ENCODE assay signal across 26 mouse cellular contexts in the genomic region with DNA sequence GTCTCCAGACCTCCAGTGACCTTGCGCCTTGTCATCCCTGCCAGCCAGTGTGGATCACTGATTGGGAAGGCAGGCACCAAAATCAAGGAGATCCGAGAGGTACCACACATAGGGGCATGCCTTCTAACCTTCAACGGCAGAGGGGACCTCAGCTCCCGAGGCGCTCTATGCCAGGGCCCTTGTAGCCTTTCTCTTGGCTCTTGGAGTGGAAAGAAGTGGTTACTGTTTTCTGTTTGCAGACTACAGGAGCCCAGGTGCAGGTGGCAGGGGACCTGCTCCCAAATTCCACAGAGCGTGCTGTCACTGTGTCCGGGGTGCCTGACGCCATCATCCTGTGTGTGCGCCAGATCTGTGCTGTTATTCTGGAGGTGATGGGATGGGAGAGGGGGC. TPM values are rescaled to one million over a fixed set of nuclear protein-coding genes. Genes with fewer than 3 reads are reported as not detected.
A peak's percentile ranks its signal among the peaks of the same experiment; 100 is the strongest.
DNase-seq lines count a peak whose midpoint lies in the region; ATAC-seq lines count a peak whose summit lies in the region.
"Had no signal": no experiment of that assay in that cellular context is flagged by ENCODE, and none has a peak within 500 bp of the region (broad histone marks: within the 10 kb centered on the region; RNA-seq: fewer than 3 reads in every experiment).

No protein-coding gene starts in this region.

- peak; percentile 34 to 57 for DNase-seq in cerebellum, adult 18-20 months
- DNase-seq in kidney, postnatal 10 days = no peak
- no peak for DNase-seq in neural tube, embryonic 10.5 days (ENCODE audit: extremely low spot score, low spot score)
- no peak for DNase-seq in spleen, adult 18-20 months
- DNase-seq: adrenal gland, postnatal 10 days; heart, postnatal 14 days; kidney, adult 2 months; kidney, postnatal 14 days; layer of hippocampus, postnatal 36 days; lung, embryonic 14.5 days; lung, postnatal 14 days; right cerebral cortex, postnatal 25 days; thymus, postnatal 14 days had no signal

- H3K9me3 ChIP-seq in kidney, embryonic 15.5 days (replicated peaks) = no peaks in the 10 kb centered on the region
- H3K9me3 ChIP-seq in neural tube, embryonic 13.5 days = no peaks in the 10 kb centered on the region
- H3K9me3 ChIP-seq: intestine, embryonic 15.5 days; limb, embryonic 12.5 days; liver, embryonic 15.5 days; midbrain, embryonic 15.5 days had no signal

- peaks cover 4% of the 10 kb centered on the region; the same call in 1 of the 2 replicates for H3K27me3 ChIP-seq in kidney, embryonic 15.5 days
- 0 out of 2 replicates have a peak, but pooled peaks cover 6% of the 10 kb centered on the region for H3K27me3 ChIP-seq in neural tube, embryonic 13.5 days
- H3K27me3 ChIP-seq: midbrain, embryonic 15.5 days; Patski had no signal

- no peak overlapping the region for H3K4me2 ChIP-seq in kidney, embryonic 15.5 days
- no peak overlapping the region for H3K4me2 ChIP-seq in neural tube, embryonic 13.5 days
- H3K4me2 ChIP-seq: intestine, embryonic 15.5 days; limb, embryonic 12.5 days; liver, embryonic 15.5 days; lung, embryonic 14.5 days; midbrain, embryonic 15.5 days had no signal

- H3K36me3 ChIP-seq in kidney, embryonic 15.5 days = peaks cover 42% of the 10 kb centered on the region
- H3K36me3 ChIP-seq in neural tube, embryonic 13.5 days = peaks cover 61% of the 10 kb centered on the region
- H3K36me3 ChIP-seq: liver, embryonic 15.5 days had no signal

- peaks cover 82% of the 10 kb centered on the region for H3K4me1 ChIP-seq in kidney, embryonic 15.5 days
- H3K4me1 ChIP-seq in neural tube, embryonic 13.5 days (replicated peaks) = peaks cover 72% of the 10 kb centered on the region

- no peak overlapping the region for H3K4me3 ChIP-seq in kidney, embryonic 15.5 days (replicated peaks)
- H3K4me3 ChIP-seq in neural tube, embryonic 13.5 days = no peak overlapping the region
- H3K4me3 ChIP-seq: intestine, embryonic 15.5 days; limb, embryonic 12.5 days; liver, embryonic 15.5 days; midbrain, embryonic 15.5 days had no signal

- no peak for ATAC-seq in cerebellum, adult (ENCODE audit: insufficient number of reproducible peaks, low FRiP score, low TSS enrichment)
- ATAC-seq in kidney, embryonic 15.5 days (replicated peaks; ENCODE audit: low FRiP score) = no peak
- no peak for ATAC-seq in neural tube, embryonic 13.5 days (ENCODE audit: low read depth)
- ATAC-seq in erythroblast, adult 5-6 weeks (replicated peaks; ENCODE audit: low FRiP score, poor library complexity, severe bottlenecking) = no peak
- ATAC-seq: forebrain, embryonic 16.5 days; hindbrain, postnatal 0 days; intestine, embryonic 15.5 days; midbrain, embryonic 15.5 days; Patski had no signal

- 73% methylated on average over 9 of the region's 9 CpGs for WGBS in kidney, embryonic 15.5 days
- 91% methylated on average over 9 of the region's 9 CpGs for WGBS in neural tube, embryonic 13.5 days

- no peak overlapping the region for H3K9ac ChIP-seq in kidney, embryonic 15.5 days
- H3K9ac ChIP-seq in neural tube, embryonic 13.5 days = 0 out of 2 replicates have a peak overlapping the region, but pooled peaks have one; percentile 31
- H3K9ac ChIP-seq: intestine, embryonic 15.5 days; limb, embryonic 12.5 days; liver, embryonic 15.5 days; lung, embryonic 14.5 days; midbrain, embryonic 15.5 days had no signal

- H3K27ac ChIP-seq in kidney, embryonic 15.5 days = peak overlapping the region; percentile 64; the same call in 1 of the 2 replicates
- no peak overlapping the region for H3K27ac ChIP-seq in neural tube, embryonic 13.5 days (replicated peaks)
- H3K27ac ChIP-seq: hindbrain, postnatal 0 days; intestine, embryonic 15.5 days; limb, embryonic 12.5 days; liver, embryonic 15.5 days; midbrain, embryonic 15.5 days had no signal

RNA-seq across cellular contexts. Expression of a gene that starts 4.7 kb away (rescaled TPM):
- 0.22 and 0.47 TPM in 2 replicates for polyA plus RNA-seq in kidney, embryonic 15.5 days (2015; fragmentation: Nextera tagmentation; extraction: Ambion mirVana)
- 0.73 and 0.92 TPM in 2 replicates for polyA plus RNA-seq in neural tube, embryonic 13.5 days (2015; fragmentation: Nextera tagmentation; extraction: Ambion mirVana)
- not detected in 2 replicates for total RNA-seq in erythroblast, adult 5-6 weeks (2015; ENCODE audit: low replicate concordance)
- total RNA-seq in erythroblast, adult 5-6 weeks (2017; ENCODE audit: low replicate concordance) = not detected in 2 replicates
- total RNA-seq: liver, adult 2 months; MEL had no signal
- polyA plus RNA-seq: kidney, adult 2 months; liver, adult 2 months; liver, embryonic 15.5 days had no signal

RNA-seq across cellular contexts. Expression of a gene that starts 7.9 kb away (rescaled TPM):
- polyA plus RNA-seq in kidney, embryonic 15.5 days (2015; fragmentation: Nextera tagmentation; extraction: Ambion mirVana) = 118 and 140 TPM in 2 replicates
- 257 and 262 TPM in 2 replicates for polyA plus RNA-seq in neural tube, embryonic 13.5 days (2015; fragmentation: Nextera tagmentation; extraction: Ambion mirVana)
- total RNA-seq in erythroblast, adult 5-6 weeks (2015; ENCODE audit: low replicate concordance) = not detected in 2 replicates
- not detected in 2 replicates for total RNA-seq in erythroblast, adult 5-6 weeks (2017; ENCODE audit: low replicate concordance)

RNA-seq across cellular contexts. Expression of a gene that starts 13.5 kb away (rescaled TPM):
- 55.5 and 56.8 TPM in 2 replicates for polyA plus RNA-seq in kidney, embryonic 15.5 days (2015; fragmentation: Nextera tagmentation; extraction: Ambion mirVana)
- polyA plus RNA-seq in neural tube, embryonic 13.5 days (2015; fragmentation: Nextera tagmentation; extraction: Ambion mirVana) = 49.7 and 57.4 TPM in 2 replicates
- total RNA-seq in erythroblast, adult 5-6 weeks (2015; ENCODE audit: low replicate concordance) = 0.77 and 7.3 TPM in 2 replicates
- total RNA-seq in erythroblast, adult 5-6 weeks (2017; ENCODE audit: low replicate concordance) = 0.84 and 3.2 TPM in 2 replicates

RNA-seq across cellular contexts. Expression of a gene that starts 13.8 kb away (rescaled TPM):
- 27.9 and 30.6 TPM in 2 replicates for polyA plus RNA-seq in kidney, embryonic 15.5 days (2015; fragmentation: Nextera tagmentation; extraction: Ambion mirVana)
- polyA plus RNA-seq in neural tube, embryonic 13.5 days (2015; fragmentation: Nextera tagmentation; extraction: Ambion mirVana) = 5.9 and 6.9 TPM in 2 replicates
- total RNA-seq in erythroblast, adult 5-6 weeks (2015; ENCODE audit: low replicate concordance) = 2.5 TPM in 1 of 2 replicates, not detected in the other
- total RNA-seq in erythroblast, adult 5-6 weeks (2017; ENCODE audit: low replicate concordance) = 0.26 TPM in 1 of 2 replicates, not detected in the other

RNA-seq across cellular contexts. Expression of a gene that starts 14.7 kb away (rescaled TPM):
- 52.8 and 54.3 TPM in 2 replicates for polyA plus RNA-seq in kidney, embryonic 15.5 days (2015; fragmentation: Nextera tagmentation; extraction: Ambion mirVana)
- 42.3 and 43.7 TPM in 2 replicates for polyA plus RNA-seq in neural tube, embryonic 13.5 days (2015; fragmentation: Nextera tagmentation; extraction: Ambion mirVana)
- 3.5 and 4.6 TPM in 2 replicates for total RNA-seq in erythroblast, adult 5-6 weeks (2015; ENCODE audit: low replicate concordance)
- total RNA-seq in erythroblast, adult 5-6 weeks (2017; ENCODE audit: low replicate concordance) = 5.7 and 6.4 TPM in 2 replicates

Comparison
In these comparisons a context has a peak if more than half of its experiments do, and no peak if none do; other contexts are left out.
1. DNase-seq: peak in cerebellum, adult 18-20 months (2 of 2); none in kidney, postnatal 10 days (single experiment), neural tube, embryonic 10.5 days (single experiment) and spleen, adult 18-20 months (0 of 2).